Mouse (Mus musculus): ENCODE data around the gene Ccl9.

Gene Ccl9

DNA sequence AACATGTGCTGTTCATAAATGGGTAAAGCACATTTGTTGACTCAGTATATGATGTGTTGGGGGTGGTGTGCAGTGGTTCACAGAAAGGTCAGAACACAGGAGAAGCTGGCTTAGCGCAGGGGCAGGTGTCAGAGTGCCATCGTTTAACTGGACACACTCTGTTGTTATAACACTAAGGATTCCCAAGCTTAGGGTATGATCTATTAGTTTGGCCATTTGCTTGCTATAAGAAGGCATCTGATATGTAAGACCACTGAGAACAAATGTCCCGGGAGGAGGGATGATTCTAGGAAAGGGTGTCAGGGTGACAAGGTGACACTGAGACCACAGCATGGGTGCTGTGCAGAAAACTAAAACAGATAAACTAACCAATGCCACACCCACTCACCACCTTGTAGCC, 41.6 kb downstream of the Ccl9 start:
- no peak for DNase-seq (ENCODE audit: low spot score)

DNA sequence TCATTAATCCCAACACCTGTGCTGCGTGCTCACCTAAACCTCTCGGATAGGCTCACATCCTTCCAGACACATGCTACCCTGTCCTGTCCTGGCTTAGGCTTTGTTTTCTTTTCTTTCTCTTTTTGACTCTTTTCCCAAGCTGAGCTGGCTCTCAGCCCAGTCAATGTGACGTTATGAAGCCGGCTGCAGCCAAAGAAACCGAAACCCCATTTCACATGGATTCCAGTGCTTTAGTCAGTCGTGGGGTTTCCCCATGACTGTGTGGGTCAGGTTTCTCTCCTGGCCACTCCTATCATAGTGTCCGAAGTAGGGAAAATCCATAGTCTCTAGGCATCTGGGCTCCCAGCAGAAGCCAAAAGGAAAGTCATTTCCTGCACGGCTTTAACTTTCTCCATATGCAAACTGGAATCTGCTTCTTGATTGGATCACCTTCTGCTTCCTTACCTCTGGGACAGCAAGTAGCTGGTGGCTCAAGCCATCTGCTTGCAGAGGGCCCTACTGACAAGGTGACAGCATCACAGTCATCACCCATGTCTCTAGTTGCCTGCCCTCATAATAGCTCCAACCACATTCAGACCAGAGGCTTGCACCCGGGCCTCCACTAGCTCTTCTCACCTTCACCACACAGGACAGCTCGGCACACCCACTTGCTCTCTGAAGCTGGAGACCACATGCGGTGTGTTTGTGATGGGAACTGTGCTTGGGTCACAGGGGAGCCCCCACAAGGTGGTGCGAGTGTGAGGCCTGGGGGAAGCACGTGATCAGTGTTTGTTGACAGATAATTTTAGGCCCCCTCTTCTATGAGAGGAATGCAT, 43.6 kb downstream of the Ccl9 start:
- DNase-seq (ENCODE audit: low spot score), result peak; percentile 45

DNA sequence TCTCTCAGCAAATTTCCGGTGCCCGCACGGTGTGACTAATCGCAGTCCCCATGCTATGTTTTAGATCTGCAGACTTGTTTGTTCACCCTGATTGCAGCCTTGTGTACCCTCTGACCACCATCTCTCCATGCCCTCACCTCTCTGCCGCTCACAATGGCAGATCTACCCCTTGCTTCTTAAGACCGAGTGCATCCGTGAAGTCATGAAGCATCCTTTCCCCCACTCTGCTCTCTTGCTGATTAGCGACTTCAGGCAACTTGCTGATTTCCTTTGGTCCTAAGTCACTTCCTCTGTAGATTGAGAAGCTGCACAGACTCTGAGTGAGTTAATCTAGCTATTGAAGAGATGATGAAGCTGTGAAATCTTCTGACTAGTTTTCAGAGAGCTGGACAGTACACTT, 44.3 kb downstream of the Ccl9 start:
- DNase-seq (ENCODE audit: low spot score), result no peak

DNA sequence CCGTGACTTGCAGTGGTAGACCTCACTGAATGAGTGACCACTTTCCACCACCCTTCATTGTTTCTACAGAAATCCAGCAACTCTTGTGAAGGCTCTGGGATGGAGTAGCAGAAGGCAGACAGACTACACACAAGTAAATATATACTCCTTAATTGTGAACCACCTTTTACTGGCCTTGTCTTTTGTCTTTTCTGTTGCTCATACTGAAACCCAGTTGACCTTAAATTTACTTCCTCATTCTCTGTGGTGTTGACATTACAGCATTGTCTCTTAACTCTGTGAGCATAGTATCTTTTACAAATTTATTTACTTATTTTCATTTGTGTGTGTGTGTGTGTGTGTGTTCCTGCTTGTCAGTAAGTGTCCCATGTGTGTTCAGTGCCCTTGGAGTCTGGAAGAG, 45.2 kb downstream of the Ccl9 start:
- no peak for DNase-seq (ENCODE audit: low spot score)

DNA sequence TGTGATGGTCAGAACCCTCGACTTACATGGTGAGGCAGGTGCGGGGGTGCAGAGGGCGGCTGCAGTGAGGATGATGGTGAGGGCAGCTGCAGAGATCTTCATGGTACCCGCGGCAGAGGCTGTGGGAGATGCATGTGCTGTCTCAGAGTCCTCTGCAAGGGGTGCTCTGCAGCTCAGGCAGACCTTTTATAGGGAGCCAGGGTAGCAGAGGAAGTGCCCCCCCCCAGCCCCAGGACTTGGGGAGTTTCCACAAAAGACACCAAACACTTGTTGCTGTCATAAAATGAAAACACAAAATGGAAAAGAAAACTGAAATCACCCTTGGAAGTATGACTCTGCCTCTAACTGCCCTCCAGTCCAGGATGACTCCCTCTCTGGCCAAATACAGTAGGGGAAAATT, 48.1 kb downstream of the Ccl9 start, which contains the start of gene Ccl5:
Gene Ccl5, minus strand, starts transcription at position 159 of the 400 bp plus-strand sequence.
- no peak for DNase-seq (ENCODE audit: low spot score)

DNA sequence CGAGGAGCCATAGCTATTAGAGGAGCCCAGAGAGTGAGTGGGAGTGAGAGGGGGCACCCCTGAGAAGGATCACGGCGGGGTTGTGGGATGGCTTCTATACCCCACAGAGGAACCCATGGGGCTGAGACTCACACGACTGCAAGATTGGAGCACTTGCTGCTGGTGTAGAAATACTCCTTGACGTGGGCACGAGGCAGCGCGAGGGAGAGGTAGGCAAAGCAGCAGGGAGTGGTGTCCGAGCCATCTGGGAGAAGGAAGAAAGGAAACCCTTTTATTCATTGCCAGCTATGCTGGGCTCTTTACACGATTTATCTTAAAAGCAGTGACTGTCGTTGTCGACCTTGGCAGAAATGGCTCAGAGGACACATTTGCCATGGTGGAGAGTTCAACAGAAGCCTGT, 49.4 kb downstream of the Ccl9 start:
- DNase-seq (ENCODE audit: low spot score), result no peak

All from layer of hippocampus, adult 9-10 months (tissue).